Mouse (Mus musculus) layer of hippocampus, adult 2 months (tissue): ENCODE measurements around the gene Ctsa. TPM values are rescaled to one million over a fixed set of nuclear protein-coding genes. Genes with fewer than 3 reads are reported as not detected.
"Not testable (repeated sequence)": the region's sequence is repeated elsewhere in the genome, so short reads cannot be mapped to it uniquely, and the experiment has no call there.

Source experiments
- DNase-seq, 2 experiments: peaks; one replicate each; pipeline ENCODE4 v3.0.0; 2022; ENCODE audit warnings: low spot score in 2 of 2
- H3K27ac ChIP-seq: fragments of 200-600 bp; 2 replicates; pipeline ENCODE4 v1.8.1; 2022
- H3K4me3 ChIP-seq: fragments of 200-600 bp; 2 replicates; pipeline ENCODE4 v1.8.1; 2022; ENCODE audit warnings: mild to moderate bottlenecking
- CTCF ChIP-seq: fragments of 200-600 bp; conservative IDR thresholded peaks from 2 replicates; pipeline ENCODE4 v1.8.1; 2022; ENCODE audit warnings: antibody characterized with exemption, mild to moderate bottlenecking, moderate library complexity
- total RNA-seq, 2 experiments: library from RNA; stranded (reverse); gene quantifications; 2 replicates each; pipeline ENCODE4 v1.2.3; 2021

Ctsa gene
- total RNA-seq, 2 experiments from 2014 or later: 103 to 108 TPM

DNA sequence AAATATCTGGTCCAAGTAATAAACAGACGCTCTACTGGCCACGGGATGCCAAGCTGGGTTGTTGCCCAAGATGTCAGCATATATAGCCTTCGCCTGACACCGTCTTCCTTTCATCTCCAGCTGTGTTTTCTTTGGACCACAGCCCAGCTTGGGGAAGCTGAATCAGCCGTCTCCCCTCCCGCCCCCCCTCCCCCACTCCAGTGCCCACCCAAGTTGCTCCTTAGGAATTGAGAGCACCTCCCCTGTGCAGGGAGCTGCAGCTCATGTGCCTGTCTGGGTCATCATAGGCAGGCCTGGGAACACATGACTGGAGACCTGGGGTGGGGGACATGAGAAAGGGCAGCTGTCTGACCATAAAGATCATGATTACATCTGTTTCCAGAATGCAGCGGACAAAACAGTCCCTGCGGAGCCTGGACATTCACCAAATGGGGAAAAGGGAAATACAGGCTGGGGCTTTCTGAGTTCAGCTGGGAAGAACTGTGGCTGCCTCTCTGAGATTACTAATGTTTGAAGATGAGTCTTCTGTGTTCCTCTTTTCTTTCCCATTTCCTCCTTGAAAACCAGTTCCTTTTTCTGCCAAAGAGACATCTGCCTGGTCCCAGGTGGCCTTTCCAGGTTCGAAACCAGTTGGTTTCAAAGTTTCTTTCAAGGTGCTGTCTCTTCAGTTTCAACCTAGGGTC lies 29.6 kb downstream of the Ctsa start:
- no peak for DNase-seq
- no peak for TF ChIP-seq CTCF
- Histone ChIP-seq H3K27ac (peak overlapping the region; percentile 61; the same call in 1 of the 2 replicates), H3K4me3 (no peak overlapping the region)

GRCm38 (mm10) chr2:164863411-164863810 lies 30.7 kb downstream of the Ctsa start:
- not testable (repeated sequence) for H3K4me3 ChIP-seq, DNase-seq, H3K27ac ChIP-seq

- Histone ChIP-seq H3K4me3 (no peak overlapping the region), H3K27ac (no peak overlapping the region)
- no peak for TF ChIP-seq CTCF
- no peak for DNase-seq
These were observed 31.9 kb downstream of the Ctsa start for GRCm38 (mm10) chr2:164864593-164864992.

GRCm38 (mm10) chr2:164866741-164867551 lies 34.3 kb downstream of the Ctsa start:
- Histone ChIP-seq H3K4me3 (no peak overlapping the region), H3K27ac (peak overlapping the region; percentile 67)
- DNase-seq: no peak
- peak; percentile 19; the same call in 1 of the 2 replicates for TF ChIP-seq CTCF

DNA sequence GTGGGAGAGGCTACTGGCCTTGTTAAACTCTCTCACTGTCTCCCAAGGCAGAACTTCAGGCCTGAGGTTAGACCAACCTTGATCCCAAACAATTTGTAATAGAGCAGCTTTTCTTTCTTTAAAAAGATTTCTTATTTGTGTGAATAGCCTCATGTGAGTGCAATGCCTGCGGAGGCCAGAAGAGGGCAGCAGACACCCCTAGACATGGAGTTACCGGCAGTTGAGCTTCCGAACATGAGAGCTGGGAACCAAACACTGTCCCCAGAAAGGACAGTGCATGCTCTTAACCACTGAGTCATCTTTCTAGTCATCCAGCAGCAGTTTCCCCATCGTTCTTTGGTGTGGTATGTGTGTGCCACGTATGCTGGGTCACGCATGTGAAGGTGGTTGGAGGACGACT lies 34.9 kb downstream of the Ctsa start:
- peak overlapping the region; percentile 67 for H3K27ac ChIP-seq
- no peak overlapping the region for H3K4me3 ChIP-seq
- no peak for DNase-seq
- TF ChIP-seq CTCF: peak; percentile 72

DNA sequence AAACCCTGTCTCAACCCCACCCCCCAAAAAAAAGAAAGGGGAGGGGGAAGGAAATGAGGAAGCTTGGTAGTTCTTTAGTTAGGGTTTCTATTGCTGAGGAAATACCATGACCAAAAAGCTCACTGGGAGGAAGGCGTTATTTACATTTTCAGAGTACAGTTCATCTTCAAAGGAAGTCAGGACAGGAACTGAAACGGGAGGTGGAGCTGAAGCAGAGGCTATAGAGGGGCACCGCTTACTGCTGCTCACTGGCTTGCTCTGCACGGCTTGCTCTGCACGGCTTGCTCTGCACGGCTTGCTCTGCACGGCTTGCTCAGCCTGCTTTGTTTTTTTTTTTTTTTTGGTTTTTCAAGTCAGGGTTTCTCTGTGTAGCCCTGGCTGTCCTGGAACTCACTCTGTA lies 35.8 kb downstream of the Ctsa start:
- no peak for TF ChIP-seq CTCF
- DNase-seq: no peak
- Histone ChIP-seq H3K4me3 (no peak overlapping the region), H3K27ac (no peak overlapping the region)

GRCm38 (mm10) chr2:164871602-164872303 lies 39.1 kb downstream of the Ctsa start:
- TF ChIP-seq CTCF: peak; percentile 37; the same call in 1 of the 2 replicates
- Histone ChIP-seq H3K4me3 (no peak overlapping the region), H3K27ac (no peak overlapping the region)
- DNase-seq: no peak

DNA sequence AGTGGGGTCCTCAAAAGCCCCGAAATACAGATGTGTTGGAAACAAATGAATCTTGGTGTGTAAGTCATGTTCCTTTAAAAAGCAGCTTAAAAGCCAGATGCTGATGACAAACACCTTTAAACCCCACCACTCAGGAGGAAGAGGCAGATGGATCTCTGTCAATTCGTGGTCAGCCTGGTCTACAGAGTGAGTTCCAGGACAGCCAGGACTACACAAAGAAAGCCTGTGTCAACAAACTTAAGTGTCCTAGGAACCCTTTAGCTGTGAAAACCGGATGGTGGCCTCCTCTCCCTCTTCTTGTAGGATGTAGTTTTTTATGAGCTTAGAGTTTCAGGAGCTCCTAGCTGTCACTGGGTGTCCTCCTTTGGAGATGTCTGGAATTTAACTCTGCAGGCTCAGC lies 40.9 kb downstream of the Ctsa start:
- no peak for DNase-seq

GRCm38 (mm10) chr2:164874239-164874769 lies 41.6 kb downstream of the Ctsa start:
- DNase-seq: no peak
- H3K4me3 ChIP-seq: no peak overlapping the region
- TF ChIP-seq CTCF: no peak
- H3K27ac ChIP-seq: peak overlapping the region; percentile 69

More for the DNA sequence above, 40.9 kb downstream of the Ctsa start:
- peak overlapping the region; percentile 69 for H3K27ac ChIP-seq
- no peak for TF ChIP-seq CTCF
- no peak overlapping the region for H3K4me3 ChIP-seq

- H3K4me3 ChIP-seq, DNase-seq: not testable (repeated sequence)
- peak; percentile 58 for TF ChIP-seq CTCF
- H3K27ac ChIP-seq: peak overlapping the region; percentile 57
These were observed 43.0 kb downstream of the Ctsa start for GRCm38 (mm10) chr2:164875648-164876047.

DNA sequence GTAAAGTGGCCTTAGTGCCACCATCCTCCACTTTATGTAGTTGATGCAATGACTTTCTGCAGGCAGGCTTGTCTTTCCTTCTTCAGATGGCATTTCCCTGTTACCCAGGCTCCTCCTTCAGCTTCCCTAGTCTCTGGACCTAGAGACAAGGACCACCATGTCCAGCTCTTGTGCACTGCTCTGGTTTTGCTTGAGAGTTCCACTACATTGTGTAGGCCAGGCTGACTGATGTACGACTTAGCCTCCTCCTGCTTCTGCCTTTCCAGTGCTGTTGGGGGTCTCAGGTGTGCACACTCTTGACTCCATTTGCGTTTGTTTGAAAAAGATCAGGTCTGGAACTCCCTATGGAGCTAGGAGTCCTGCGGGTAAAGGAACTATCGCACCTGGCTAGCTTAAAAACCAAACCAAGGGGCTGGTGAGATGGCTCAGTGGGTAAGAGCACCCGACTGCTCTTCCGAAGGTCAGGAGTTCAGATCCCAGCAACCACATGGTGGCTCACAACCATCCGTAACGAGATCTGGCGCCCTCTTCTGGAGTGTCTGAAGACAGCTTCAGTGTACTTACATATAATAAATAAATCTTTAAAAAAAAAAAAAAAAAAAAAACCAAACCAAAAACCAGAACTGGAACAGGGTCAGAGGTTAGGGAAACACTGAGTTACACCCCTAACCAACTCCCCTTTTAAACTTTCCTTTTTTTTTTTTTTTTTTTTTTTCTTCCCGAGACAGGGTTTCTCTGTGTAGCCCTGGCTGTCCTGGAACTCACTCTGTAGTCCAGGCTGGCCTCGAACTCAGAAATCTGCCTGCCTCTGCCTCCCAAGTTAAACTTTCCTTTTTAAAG lies 44.9 kb downstream of the Ctsa start:
- peak; percentile 51 for TF ChIP-seq CTCF
- not testable (repeated sequence) for DNase-seq
- H3K4me3 ChIP-seq: peak overlapping the region; percentile 74; the same call in 1 of the 2 replicates
- H3K27ac ChIP-seq: peak overlapping the region; percentile 100
